Mouse (Mus musculus) C2C12 (cell line): ENCODE measurements at regions not wholly inside any gene's neighbourhood (a gene's known extent, or its start where the extent isn't known, plus 50 kb on each side); places are given as distances from the start of the nearest gene placed in this dataset.

ENCODE experiments used
- H3K27me3 ChIP-seq: one replicate; pipeline ENCODE4 v1.6.1; 2011; ENCODE audit not compliant: control insufficient read depth, insufficient read depth, insufficient read length
- H3K36me3 ChIP-seq: one replicate; pipeline ENCODE4 v1.6.1; 2011; ENCODE audit not compliant: control insufficient read depth, insufficient read depth
- H3K4me3 ChIP-seq: one replicate; pipeline ENCODE4 v1.5.1; 2011; ENCODE audit warnings: mild to moderate bottlenecking, control low read depth; ENCODE audit not compliant: poor library complexity, insufficient read depth, severe bottlenecking
- H3K79me2 ChIP-seq: one replicate; pipeline ENCODE4 v1.6.1; 2011; ENCODE audit not compliant: control insufficient read depth, insufficient read depth
- H3K79me3 ChIP-seq: one replicate; pipeline ENCODE4 v1.6.1; 2011; ENCODE audit warnings: low read depth, control low read depth
- H3ac ChIP-seq: one replicate; pipeline ENCODE3; 2011; ENCODE audit warnings: low read depth; ENCODE audit not compliant: control insufficient read depth, insufficient read length
- CEBPB ChIP-seq: IDR thresholded peaks from one replicate; pipeline ENCODE4 v1.6.1; 2011; ENCODE audit warnings: low read depth, mild to moderate bottlenecking, control low read depth, moderate library complexity
- CTCF ChIP-seq: IDR thresholded peaks from one replicate; pipeline ENCODE4 v1.5.1; 2011; ENCODE audit not compliant: control insufficient read depth, insufficient read depth, insufficient read length
- FOSL1 ChIP-seq: IDR thresholded peaks from one replicate; pipeline ENCODE4 v1.8.0; 2011; ENCODE audit warnings: mild to moderate bottlenecking, low read length; ENCODE audit not compliant: poor library complexity, insufficient read depth, severe bottlenecking
- MAX ChIP-seq: IDR thresholded peaks from one replicate; pipeline ENCODE4 v1.6.1; 2011; ENCODE audit warnings: mild to moderate bottlenecking, control low read depth
- MYOD1 ChIP-seq: IDR thresholded peaks from one replicate; pipeline ENCODE4 v1.6.1; 2011; ENCODE audit warnings: low read depth; ENCODE audit not compliant: control insufficient read depth, insufficient read length
- MYOG ChIP-seq: IDR thresholded peaks from one replicate; pipeline ENCODE4 v1.6.1; 2011; ENCODE audit not compliant: control insufficient read depth, insufficient read length; ENCODE audit errors: extremely low read depth
- USF1 ChIP-seq: IDR thresholded peaks from one replicate; pipeline ENCODE4 v1.6.1; 2011; ENCODE audit warnings: low read depth, mild to moderate bottlenecking, control low read depth, moderate library complexity

DNA sequence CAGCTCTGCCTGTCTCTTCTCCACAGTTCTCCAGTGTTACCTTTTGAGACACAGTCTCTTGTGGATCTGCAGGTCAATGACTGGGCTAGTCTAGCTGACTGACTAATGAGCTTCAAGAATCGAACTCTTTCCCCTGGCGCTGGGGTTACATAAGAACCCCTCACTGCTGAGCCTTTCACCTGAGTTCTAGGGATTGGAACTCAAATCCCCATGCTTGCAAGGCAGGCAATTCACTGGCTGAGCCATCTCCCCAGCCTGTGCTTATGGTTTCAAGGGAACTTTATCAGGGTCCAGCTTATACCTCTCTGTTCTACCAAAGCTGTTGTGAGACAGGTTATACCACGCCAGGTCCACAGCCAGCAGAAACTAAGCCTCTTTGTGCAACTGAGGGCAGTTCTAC is 69.7 kb upstream of the Armc2 start:
- Histone ChIP-seq H3ac (no peak overlapping the region), H3K4me3 (no peak overlapping the region), H3K79me3 (no peaks in the 10 kb centered on the region), H3K79me2 (no peaks in the 10 kb centered on the region), H3K36me3 (no peaks in the 10 kb centered on the region), H3K27me3 (no peaks in the 10 kb centered on the region)
- TF ChIP-seq MYOG (no peak), FOSL1 (no peak), CTCF (no peak), MYOD1 (no peak), MAX (no peak), CEBPB (no peak), USF1 (no peak)

DNA sequence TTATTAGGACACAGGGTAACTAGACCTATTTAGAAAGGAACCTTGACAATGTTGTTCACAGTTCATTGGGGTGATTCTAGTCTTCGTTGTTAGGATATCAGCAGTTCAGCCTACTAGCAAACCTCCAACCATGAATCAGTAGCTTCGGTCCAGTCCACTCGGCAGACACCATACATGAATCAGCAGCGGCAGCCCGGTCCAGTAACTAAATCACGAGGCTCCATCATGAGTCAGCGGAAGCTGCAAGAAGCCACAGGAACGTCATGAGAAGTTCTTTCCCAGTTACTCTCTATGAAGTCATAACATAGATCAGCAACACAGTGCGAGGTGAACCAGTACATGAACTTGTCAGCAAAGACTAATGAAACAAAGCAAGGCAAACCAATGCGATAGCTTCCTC is 68.4 kb upstream of the Armc2 start:
- H3ac ChIP-seq, result no peak overlapping the region
- TF ChIP-seq MYOG (no peak), USF1 (no peak), CTCF (no peak), CEBPB (no peak), MYOD1 (no peak)
- H3K36me3 ChIP-seq, result no peaks in the 10 kb centered on the region
- H3K4me3 ChIP-seq, result no peak overlapping the region
- no peaks in the 10 kb centered on the region for H3K79me3 ChIP-seq
- H3K27me3 ChIP-seq, result no peaks in the 10 kb centered on the region
- no peaks in the 10 kb centered on the region for H3K79me2 ChIP-seq

DNA sequence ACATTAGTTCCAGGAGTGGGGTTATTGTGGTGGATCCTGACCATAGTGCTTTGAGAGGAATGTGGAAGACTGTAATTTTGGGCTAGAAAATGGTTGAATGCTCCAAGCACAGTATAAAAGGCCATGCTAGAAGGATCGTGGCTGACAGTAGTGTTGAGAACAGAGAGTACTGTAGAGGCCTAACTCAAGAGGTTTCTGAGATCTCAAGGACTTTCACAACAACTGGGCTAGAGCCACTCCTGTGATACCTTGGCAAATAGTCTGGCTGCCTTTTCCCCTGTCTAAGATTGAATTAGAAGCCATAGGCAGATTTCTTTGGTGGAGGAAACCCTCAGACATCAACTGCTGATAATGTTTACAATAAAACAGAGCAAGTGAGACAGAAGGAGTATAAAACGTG is 67.1 kb upstream of the Armc2 start:
- Histone ChIP-seq H3K27me3 (no peaks in the 10 kb centered on the region), H3K79me2 (no peaks in the 10 kb centered on the region), H3K79me3 (no peaks in the 10 kb centered on the region), H3K4me3 (no peak overlapping the region), H3K36me3 (no peaks in the 10 kb centered on the region), H3ac (no peak overlapping the region)
- TF ChIP-seq FOSL1 (no peak), CEBPB (no peak), MAX (no peak), CTCF (no peak), MYOG (no peak), MYOD1 (no peak), USF1 (no peak)

DNA sequence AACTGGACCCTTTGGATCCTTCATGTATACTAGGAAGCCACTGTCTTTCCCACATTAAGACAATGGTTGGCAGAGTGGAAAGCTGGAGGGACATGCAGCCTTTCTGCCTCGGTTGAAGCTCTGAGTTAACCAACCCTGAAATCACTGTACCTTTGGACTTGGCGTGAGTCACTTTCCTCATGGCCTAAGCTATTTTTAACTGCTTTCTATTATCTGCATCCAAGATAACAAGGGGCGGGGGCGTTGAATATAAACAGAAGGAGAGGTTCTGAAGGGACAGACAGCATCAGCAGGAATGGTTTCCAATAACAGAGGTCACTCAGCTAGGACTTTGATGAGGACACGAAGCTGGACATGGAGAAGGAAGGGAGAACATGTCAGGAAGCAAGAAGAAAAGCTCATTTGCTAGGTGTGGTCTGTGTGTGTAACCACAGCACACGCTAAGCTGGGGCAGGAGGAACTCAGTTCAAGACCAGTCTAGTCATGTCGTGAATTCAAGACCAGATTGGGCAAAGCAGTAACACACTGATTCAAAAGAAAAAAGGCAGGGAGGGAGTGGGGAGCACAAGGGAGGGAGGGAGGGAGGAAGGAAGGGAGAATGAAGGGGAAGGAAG is 64.1 kb upstream of the Armc2 start:
- Histone ChIP-seq H3K79me3 (no peaks in the 10 kb centered on the region), H3ac (no peak overlapping the region), H3K36me3 (no peaks in the 10 kb centered on the region), H3K4me3 (no peak overlapping the region), H3K79me2 (no peaks in the 10 kb centered on the region), H3K27me3 (no peaks in the 10 kb centered on the region)
- TF ChIP-seq MYOD1 (no peak), CTCF (no peak)

DNA sequence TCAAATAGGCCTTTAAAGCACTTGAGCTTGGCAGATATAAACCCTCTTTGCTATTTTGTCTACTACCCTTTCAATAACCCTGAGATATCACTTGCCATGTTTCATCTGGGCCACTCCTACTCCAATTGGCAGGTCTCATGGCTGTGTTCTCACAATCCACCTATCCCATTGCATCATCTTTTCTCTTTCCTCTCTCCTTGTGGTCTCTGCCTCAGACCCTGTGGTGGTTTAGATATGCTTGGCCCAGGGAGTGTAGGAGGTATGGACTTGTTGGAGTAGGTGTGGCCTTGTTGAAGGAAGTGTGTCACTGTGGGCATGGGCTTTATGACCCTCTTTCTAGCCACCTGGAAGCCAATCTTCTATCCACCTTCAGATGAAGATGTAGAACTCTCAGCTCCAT is 61.5 kb upstream of the Armc2 start:
- no peak overlapping the region for H3ac ChIP-seq

DNA sequence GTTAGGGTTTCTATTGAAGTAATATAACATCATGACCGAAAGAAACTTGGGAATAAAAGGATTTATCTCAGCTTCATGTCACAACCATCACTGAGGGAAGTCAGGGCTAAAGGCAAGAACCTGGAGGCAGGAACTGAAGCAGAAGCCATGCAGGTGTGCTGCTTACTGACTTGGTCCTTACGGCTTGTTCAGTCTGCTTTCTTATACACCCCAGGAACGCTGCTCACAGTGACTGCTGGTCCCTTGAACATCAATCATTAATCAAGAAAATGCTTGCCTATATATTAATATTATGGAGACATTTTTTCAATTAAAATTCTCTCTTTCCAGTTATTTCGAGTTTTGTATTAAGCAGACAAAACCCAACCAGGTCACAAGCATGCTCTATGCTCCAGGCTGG is 58.5 kb upstream of the Armc2 start:
- H3K79me2 ChIP-seq, result no peaks in the 10 kb centered on the region
- H3K27me3 ChIP-seq, result no peaks in the 10 kb centered on the region
- no peak overlapping the region for H3ac ChIP-seq
- TF ChIP-seq CEBPB, result no peak
- TF ChIP-seq CTCF, result no peak
- no peak for TF ChIP-seq FOSL1
- no peak for TF ChIP-seq MAX
- TF ChIP-seq MYOD1, result no peak
- no peak for TF ChIP-seq USF1
- TF ChIP-seq MYOG, result no peak
- no peaks in the 10 kb centered on the region for H3K79me3 ChIP-seq
- H3K36me3 ChIP-seq, result no peaks in the 10 kb centered on the region
- no peak overlapping the region for H3K4me3 ChIP-seq

More for the DNA sequence above, 61.5 kb upstream of the Armc2 start:
- H3K4me3 ChIP-seq, result no peak overlapping the region
- no peak for TF ChIP-seq CTCF
- TF ChIP-seq USF1, result no peak
- no peak for TF ChIP-seq FOSL1
- TF ChIP-seq CEBPB, result no peak
- TF ChIP-seq MAX, result no peak
- no peak for TF ChIP-seq MYOG
- TF ChIP-seq MYOD1, result no peak
- no peaks in the 10 kb centered on the region for H3K79me2 ChIP-seq
- no peaks in the 10 kb centered on the region for H3K79me3 ChIP-seq
- H3K36me3 ChIP-seq, result no peaks in the 10 kb centered on the region
- no peaks in the 10 kb centered on the region for H3K27me3 ChIP-seq
